Mouse (Mus musculus) ES-E14 (cell line): Measurements from ENCODE around the gene Dock2. TPM values are rescaled to one million over a fixed set of nuclear protein-coding genes. Genes with fewer than 3 reads are reported as not detected.

Experiments used
- DNase-seq: peaks from one replicate; pipeline ENCODE4 v3.0.0-alpha.2; 2013; ENCODE audit warnings: low read depth, low spot score
- H3K27ac ChIP-seq: 2 replicates; pipeline ENCODE4 v1.5.1; 2012; ENCODE audit warnings: low read depth, mild to moderate bottlenecking, low read length, moderate library complexity, mixed read lengths; ENCODE audit not compliant: poor library complexity, insufficient read depth, severe bottlenecking
- H3K36me3 ChIP-seq: 2 replicates; pipeline ENCODE4 v1.6.1; 2012; ENCODE audit warnings: mild to moderate bottlenecking, low read length, moderate library complexity, mixed read lengths; ENCODE audit not compliant: control insufficient read depth, poor library complexity, insufficient read depth, severe bottlenecking
- H3K4me1 ChIP-seq, 2 experiments: fragments of 150-350 bp in 1 of 2; sonication (generic) in 1 of 2; 2 replicates each; pipeline ENCODE4 v1.6.1; 2012; ENCODE audit warnings: low read length in 2 of 2, mild to moderate bottlenecking in 1 of 2, mixed read lengths in 1 of 2; ENCODE audit not compliant: control insufficient read depth in 2 of 2, insufficient read depth in 2 of 2, poor library complexity in 1 of 2
- H3K4me3 ChIP-seq, 2 experiments: fragments of 150-350 bp in 1 of 2; sonication (generic) in 1 of 2; 2 replicates each; pipeline ENCODE4 v1.5.1; 2012; ENCODE audit warnings: low read length in 2 of 2, low read depth in 1 of 2, mild to moderate bottlenecking in 1 of 2, mixed read lengths in 1 of 2; ENCODE audit not compliant: insufficient read depth in 1 of 2, poor library complexity in 1 of 2, severe bottlenecking in 1 of 2
- H3K9ac ChIP-seq: 2 replicates; pipeline ENCODE4 v1.6.1; 2012; ENCODE audit warnings: low read depth, mild to moderate bottlenecking, low read length, mixed read lengths; ENCODE audit not compliant: poor library complexity, insufficient read depth, severe bottlenecking
- H3K9me3 ChIP-seq: fragments of 150-350 bp; sonication (generic); 2 replicates; pipeline ENCODE4 v1.6.1; 2012; ENCODE audit warnings: low read depth, mild to moderate bottlenecking, low read length; ENCODE audit not compliant: control insufficient read depth, insufficient read depth
- CHD2 ChIP-seq: IDR thresholded peaks from 2 replicates; pipeline ENCODE4 v1.6.1; 2014; ENCODE audit warnings: mild to moderate bottlenecking, low read depth, low read length, inconsistent platforms
- HCFC1 ChIP-seq: IDR thresholded peaks from 2 replicates; pipeline ENCODE4 v1.6.1; 2012; ENCODE audit warnings: low read length, inconsistent platforms, borderline replicate concordance; ENCODE audit not compliant: insufficient read depth
- MAFK ChIP-seq: IDR thresholded peaks from 2 replicates; pipeline ENCODE4 v1.6.1; 2014; ENCODE audit warnings: mild to moderate bottlenecking, low read depth, low read length, inconsistent platforms; ENCODE audit not compliant: insufficient read depth
- ZC3H11A ChIP-seq: IDR thresholded peaks from 2 replicates; pipeline ENCODE4 v1.6.1; 2012; ENCODE audit warnings: low read depth, mild to moderate bottlenecking, inconsistent platforms, low read length, borderline replicate concordance
- ZNF384 ChIP-seq: IDR thresholded peaks from 2 replicates; pipeline ENCODE4 v1.6.1; 2012; ENCODE audit warnings: low read depth, low read length, inconsistent platforms
- in situ Hi-C, 2 experiments: fragments of 600-800 bp; cut with MboI; formaldehyde crosslinking; loops; one replicate each; pipeline ENCODE4 v1.15.1; 2025; ENCODE audit warnings: low sequenced_read_pairs in 2 of 2, inconsistent platforms in 1 of 2; ENCODE audit not compliant: unreplicated experiment in 2 of 2
- total RNA-seq: library from RNA; depleted of rRNA; stranded (reverse); fragments of 300-350 nt; gene quantifications from 2 replicates; pipeline ENCODE4 v1.2.3, GENCODE M21; 2012

The Dock2 gene
- total RNA-seq, 1 experiment = 1.7 TPM

- no peak overlapping the region for H3K9ac ChIP-seq
- peak overlapping the region in 1 of 2 experiments; percentile 37; a peak in 2 of 4 replicates for H3K4me3 ChIP-seq
- DNase-seq = peak; percentile 76
- H3K9me3 ChIP-seq = no peaks in the 10 kb centered on the region
- H3K36me3 ChIP-seq = no peaks in the 10 kb centered on the region
- TF ChIP-seq MAFK (no peak), HCFC1 (no peak), CHD2 (no peak), ZNF384 (no peak), ZC3H11A (no peak)
- in situ Hi-C loops = no loop called here
- no peak overlapping the region for H3K27ac ChIP-seq
- no peaks in the 10 kb centered on the region; a peak in 2 of 4 replicates for H3K4me1 ChIP-seq
Observed at GRCm38 (mm10) chr11:34791872-34792271, 8.2 kb upstream of the Dock2 start.

- TF ChIP-seq CHD2 (no peak), MAFK (no peak), ZC3H11A (no peak), ZNF384 (no peak), HCFC1 (no peak)
- Histone ChIP-seq H3K36me3 (no peaks in the 10 kb centered on the region), H3K27ac (no peak overlapping the region), H3K9ac (no peak overlapping the region), H3K9me3 (no peaks in the 10 kb centered on the region), H3K4me1 (peaks cover 0 to 7% of the 10 kb centered on the region in 2 experiments; a peak in 1 of 4 replicates), H3K4me3 (no peak overlapping the region)
- in situ Hi-C loops = no loop called here
- no peak for DNase-seq
Observed at GRCm38 (mm10) chr11:34784864-34785263, 1.2 kb upstream of the Dock2 start.

GRCm38 (mm10) chr11:34782516-34783430, 919 bp downstream of the Dock2 start:
- TF ChIP-seq ZC3H11A (no peak), ZNF384 (no peak), MAFK (no peak), CHD2 (no peak), HCFC1 (no peak)
- Histone ChIP-seq H3K27ac (no peak overlapping the region), H3K4me3 (peak overlapping the region in 1 of 2 experiments; percentile 42; a peak in 1 of 4 replicates), H3K9ac (no peak overlapping the region), H3K4me1 (peaks cover 0 to 7% of the 10 kb centered on the region in 2 experiments; a peak in 1 of 4 replicates), H3K9me3 (no peaks in the 10 kb centered on the region), H3K36me3 (no peaks in the 10 kb centered on the region)
- DNase-seq = no peak
- in situ Hi-C loops = no loop called here

- H3K4me1 ChIP-seq = peaks cover 0 to 4% of the 10 kb centered on the region in 2 experiments; a peak in 1 of 4 replicates
- H3K4me3 ChIP-seq = no peak overlapping the region
- H3K36me3 ChIP-seq = no peaks in the 10 kb centered on the region
- in situ Hi-C loops = no loop called here
- no peak overlapping the region for H3K9ac ChIP-seq
- H3K9me3 ChIP-seq = no peaks in the 10 kb centered on the region
- TF ChIP-seq ZNF384 = no peak
- no peak for TF ChIP-seq MAFK
- no peak for TF ChIP-seq CHD2
- no peak for TF ChIP-seq HCFC1
- no peak for TF ChIP-seq ZC3H11A
- H3K27ac ChIP-seq = no peak overlapping the region
- DNase-seq = no peak
Observed at GRCm38 (mm10) chr11:34780786-34781185, 2.9 kb downstream of the Dock2 start.
